Mouse (Mus musculus): ENCODE measurements around the gene Mthfd1l.

Mthfd1l gene

DNA sequence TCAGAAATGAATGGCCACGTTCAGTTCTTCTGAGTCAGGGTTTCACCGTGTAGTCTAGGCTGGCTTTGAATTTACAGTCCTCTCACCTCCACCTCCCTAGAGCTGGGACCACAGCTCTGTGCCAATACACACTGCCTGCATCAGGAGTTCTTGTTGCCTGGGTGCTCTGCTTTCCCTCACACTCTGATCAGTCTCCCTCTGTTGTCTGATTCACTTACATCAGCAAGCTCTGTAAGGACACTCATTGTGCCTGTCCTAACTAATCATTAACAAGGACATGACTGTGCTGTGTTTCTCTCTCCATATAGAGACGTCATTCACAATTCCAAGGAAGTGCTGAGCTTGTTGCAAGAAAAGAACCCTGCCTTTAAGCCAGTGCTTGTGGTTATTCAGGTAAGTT, 5.4 kb downstream of the Mthfd1l start:
- no peak for DNase-seq (ENCODE audit: extremely low spot score)

DNA sequence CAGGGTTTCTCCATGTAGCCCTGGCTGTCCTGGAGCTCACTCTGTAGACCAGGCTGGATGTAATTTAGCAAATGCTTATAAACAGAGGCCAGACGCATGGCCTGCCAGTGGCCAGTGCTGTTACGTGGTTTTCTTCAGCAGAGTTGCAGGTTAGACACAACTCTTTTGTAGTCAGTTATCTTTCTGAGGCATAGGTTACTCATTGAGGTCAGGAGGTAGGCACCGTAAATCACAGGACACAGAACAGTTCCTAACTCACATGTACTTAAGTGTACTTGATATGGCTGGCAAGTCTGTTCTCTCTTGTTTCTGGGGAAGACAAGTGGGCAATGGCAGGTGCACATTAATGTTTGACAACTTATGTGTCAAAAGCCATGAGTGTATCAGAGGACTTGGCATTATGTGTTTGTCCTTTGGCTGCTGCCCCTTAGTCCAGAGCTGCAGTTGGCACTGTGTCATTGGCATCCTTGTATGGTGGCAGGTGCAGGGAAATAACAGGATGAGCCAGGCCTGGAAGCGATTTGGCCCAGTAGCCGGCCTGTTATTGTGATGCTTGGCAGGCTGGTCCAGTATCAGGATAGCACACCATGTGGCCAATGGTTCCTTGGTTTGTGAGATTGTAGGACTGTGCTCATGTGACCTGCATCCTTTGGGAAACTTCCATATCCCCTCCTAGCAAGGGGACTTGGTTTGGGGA, 6.0 kb downstream of the Mthfd1l start:
- no peak for DNase-seq (ENCODE audit: extremely low spot score)

DNA sequence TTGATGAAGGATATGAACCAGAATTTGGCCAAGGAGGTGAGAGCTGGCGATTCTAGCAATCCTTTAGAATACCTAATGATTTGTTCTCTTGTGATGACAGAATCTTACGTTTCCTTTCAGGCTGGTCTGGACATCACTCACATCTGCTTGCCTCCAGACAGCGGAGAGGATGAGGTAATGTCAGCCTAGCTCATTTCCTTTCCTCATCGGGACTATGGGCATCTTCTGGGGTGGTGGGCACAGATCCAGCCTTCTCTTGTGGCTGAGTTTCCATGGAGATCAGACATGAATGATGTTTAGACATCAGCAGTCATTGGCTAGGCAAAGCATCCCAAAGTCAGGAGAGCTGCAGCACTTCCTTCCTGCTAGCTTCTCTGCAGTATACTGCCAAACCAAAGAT, 7.3 kb downstream of the Mthfd1l start:
- no peak for DNase-seq (ENCODE audit: extremely low spot score)

DNA sequence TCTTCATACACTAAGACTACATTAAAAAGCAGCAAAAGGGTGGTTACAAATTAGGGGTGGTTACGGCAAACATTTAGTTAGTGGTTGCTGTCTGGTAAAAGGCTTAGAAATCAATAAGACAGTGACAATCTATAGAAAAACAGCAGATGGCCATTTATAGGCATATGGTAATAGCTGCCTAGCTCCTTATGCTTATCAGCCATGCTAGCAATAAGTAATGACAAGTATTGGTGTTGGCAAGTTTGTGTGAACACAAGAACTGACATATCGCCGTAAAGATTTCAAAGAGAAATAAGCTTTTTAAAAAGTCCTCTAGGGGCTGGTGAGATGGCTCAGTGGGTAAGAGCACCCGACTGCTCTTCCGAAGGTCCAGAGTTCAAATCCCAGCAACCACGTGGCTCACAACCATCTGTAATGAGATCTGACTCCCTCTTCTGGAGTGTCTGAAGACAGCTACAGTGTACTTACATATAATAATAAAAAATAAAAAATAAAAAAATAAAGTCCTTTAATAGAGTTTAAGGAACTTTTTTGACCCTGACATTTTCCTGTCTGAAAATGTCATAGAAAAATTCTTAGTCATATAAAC, 17.5 kb downstream of the Mthfd1l start:
- no peak for DNase-seq (ENCODE audit: extremely low spot score)

DNA sequence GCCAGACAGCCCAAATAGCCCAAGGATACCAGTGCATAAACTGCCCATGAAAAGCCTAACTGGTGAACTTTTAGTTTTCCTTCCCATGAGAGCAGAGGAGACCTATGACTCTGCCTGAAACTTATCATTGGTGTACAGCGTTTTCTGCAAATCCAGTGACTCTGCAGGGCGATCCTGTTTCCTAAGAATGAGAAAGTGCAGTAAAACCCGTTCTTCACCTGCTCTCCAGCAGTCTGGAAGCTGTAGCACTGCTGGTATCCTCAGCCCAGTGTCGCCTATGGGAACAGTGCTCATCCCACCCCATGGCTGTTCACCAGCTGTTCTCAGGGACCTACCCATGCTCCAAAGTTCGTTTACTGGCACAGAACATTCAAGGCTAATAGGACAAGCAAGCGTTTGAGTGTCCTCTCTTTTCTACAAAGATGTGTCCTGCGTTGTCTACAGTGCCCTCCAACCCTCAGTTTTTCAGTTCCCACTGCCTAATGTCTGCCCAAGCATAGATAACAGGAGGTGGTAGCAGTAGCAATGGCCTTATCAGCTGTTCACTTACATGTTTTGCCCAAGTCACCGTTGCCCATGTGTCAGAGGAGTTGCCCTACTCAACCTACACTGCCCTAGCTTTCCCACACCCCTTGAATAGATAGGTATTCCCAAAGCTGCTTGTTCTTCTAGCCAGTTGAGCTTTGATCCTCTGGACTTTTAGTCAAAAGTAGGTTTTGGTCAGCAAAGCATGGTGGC, 20.6 kb downstream of the Mthfd1l start:
- no peak for DNase-seq (ENCODE audit: extremely low spot score)

DNA sequence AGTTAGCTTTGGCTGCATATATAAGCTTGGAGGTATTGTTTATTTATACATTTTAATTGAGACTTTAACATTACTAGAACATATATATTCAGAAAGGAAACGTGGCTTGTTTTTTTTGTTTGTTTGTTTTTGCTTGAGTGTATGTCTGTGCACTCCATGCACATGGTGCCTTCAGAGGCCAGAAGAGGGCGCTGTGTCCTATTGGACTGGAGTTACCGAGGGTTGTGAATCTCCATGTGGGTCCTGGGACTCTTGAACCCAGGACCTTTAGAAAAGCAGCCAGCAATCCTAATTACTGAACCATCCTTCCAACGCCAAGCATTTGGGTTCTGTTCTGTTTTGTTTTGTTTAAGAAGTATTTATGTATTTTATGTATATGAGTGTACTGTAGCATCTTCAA, 22.4 kb downstream of the Mthfd1l start:
- DNase-seq (ENCODE audit: extremely low spot score): no peak

DNA sequence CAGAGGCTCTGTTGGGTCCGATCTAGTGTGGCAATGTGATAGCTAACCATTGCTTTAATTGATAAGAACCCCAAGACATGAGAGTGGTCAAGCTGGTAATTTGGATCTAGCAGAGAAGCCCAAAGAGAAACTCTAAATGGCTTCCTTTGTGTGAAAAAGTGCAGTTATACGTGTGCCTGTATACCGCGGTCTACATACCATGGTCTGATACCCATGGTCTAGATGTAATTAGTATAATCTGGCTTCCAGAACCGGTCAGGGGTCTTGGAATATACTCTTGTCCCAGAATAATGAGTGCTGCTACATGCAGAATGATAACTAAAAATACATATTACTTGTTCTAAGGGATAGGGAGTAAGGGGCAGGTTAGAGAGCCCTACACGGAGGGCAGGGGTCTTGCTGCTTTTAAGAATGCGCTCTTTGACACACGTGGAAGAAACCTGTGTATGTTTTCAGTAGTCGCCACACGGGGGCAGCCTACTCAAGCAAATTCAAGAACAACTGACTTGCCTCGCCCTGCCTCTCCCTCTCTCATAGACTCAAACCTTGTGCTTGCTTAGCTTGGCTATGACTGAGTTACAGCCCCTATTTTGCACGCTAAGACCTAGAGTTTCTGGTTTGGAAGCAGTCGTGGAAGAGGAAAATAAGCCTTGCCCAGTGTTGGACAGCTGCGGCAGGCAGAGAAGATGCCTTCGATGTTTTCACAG, 23.4 kb downstream of the Mthfd1l start:
- DNase-seq (ENCODE audit: extremely low spot score): peak; percentile 74

DNA sequence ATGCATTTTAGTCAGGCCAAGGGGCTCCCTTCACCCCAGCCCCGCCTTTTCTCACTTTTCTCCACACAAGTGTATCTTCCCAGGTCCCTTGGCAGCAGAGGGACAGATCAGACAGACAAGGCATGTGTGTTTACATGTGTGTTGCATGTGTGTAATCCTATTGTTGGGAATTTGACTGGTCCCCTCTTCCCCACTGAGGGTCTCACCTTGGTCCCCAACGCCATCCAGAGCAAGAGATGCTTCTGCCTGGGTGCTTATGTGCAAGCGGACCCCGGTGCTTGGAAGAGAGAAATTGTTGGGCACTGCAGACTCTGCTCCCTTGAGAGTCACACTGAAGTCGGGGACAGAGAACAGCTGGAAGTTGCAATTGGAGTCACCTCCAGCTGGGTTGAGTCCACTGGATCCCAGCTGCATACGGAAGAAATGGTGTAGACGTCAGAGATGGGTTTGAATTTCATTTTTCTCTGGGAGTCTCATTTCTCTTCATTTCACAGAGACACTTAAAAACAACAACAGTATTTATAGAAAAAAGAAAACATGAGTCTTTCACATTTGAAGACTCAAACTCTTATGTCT, 25.0 kb downstream of the Mthfd1l start:
- DNase-seq (ENCODE audit: extremely low spot score): no peak

DNA sequence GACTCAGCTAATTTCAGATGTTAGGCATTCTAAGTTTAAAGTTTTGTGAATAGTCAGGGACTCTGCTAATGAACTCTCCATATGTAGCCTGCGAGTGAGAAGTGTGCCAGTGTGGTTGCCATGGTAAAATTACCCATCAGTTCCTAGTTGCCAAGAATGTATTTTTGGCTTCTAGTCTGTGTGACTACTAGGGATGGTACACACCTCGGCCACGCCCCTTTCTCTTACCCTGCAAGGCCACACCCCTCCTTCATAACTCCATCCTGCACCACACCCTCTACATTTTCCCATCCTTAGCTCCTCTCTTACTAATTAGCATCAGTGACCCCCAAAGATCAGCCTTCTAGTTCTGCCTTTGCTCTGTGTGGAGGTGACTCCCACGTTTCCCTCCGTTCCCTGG, 29.8 kb downstream of the Mthfd1l start:
- DNase-seq (ENCODE audit: extremely low spot score): no peak

DNA sequence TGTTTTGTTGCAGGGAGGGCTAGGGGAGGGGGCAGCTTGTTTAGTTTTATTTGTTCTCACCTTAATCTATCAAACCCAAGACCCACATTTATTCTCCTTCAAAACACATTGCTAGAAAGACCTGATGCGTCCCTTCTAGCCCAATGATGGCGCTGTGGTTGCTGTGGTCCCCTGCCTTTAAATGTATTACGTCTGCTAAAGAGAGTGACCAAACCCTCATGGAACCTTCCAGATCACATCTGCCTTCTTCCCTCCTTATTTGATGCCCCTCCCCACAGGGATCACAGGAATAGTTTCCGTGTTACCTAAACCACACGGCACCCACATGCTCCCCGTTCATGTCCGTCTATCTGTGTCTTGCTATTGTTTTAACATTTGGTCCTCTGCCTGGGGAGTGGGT, 32.3 kb downstream of the Mthfd1l start:
- no peak for DNase-seq (ENCODE audit: extremely low spot score)

DNA sequence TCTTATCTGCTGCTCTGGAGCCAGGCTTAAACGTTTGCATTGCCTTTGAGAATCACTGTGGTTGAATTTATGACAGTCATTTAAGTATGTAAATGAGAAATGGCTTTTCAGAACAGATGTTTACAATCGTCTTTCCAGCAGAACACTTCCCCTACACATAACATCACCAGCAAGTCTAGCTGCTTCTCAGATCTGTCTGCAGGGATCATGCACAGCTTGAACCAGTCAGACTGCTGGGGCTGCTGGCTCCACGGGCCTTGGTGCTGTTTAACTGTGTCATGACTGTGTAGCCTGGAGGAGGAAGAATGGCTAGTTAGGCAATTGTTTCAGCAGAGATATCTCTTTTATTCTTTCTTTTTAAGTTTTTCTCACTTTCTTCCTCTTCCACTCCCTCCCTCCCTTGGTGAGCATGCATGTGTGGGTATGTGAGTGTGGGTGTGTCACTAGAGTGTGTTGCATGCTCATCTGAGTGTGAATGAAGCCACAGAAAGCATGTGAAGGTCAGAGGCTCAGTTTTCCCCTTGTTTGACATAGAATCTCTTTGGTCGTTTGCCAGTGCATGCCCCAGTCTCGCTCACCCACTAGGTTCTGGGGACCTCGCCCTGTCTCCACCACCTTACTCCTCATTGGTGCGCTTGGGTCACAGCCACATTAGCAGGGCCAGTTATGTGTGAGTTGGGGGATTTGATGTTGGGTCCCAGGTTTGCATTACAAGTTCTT, 33.5 kb downstream of the Mthfd1l start:
- DNase-seq (ENCODE audit: extremely low spot score): no peak

DNA sequence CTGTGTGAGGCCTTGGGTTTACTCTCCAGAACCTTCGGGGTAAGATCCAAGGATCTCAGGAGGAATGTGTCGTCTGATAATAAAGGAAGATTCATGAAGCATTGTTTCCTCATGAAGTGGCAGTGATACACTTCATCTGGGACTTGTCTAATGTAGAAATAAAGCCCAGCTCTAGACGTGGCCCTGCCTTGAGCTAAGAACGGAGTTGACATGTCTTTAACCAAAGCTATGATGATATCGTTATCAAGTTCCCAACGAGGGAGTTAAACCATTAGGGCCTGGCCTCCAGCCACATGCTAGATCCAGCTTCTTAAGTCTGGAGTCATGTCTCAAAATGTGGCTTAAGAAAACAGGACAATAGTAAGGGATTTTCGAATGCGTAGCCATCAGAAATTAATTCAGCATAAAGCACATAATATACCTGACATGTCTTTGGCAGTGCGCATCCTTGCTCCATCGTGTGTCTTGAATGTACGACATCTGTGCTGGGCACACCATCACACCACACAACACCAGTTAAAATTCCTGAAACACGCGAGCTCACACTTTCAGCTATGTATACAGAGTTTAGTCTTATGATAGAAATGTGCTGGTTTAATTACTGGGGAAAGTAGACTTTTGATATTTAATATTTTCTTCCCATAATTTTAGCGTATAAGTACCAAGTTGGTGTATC, 49.8 kb downstream of the Mthfd1l start:
- DNase-seq (ENCODE audit: extremely low spot score): no peak

DNA sequence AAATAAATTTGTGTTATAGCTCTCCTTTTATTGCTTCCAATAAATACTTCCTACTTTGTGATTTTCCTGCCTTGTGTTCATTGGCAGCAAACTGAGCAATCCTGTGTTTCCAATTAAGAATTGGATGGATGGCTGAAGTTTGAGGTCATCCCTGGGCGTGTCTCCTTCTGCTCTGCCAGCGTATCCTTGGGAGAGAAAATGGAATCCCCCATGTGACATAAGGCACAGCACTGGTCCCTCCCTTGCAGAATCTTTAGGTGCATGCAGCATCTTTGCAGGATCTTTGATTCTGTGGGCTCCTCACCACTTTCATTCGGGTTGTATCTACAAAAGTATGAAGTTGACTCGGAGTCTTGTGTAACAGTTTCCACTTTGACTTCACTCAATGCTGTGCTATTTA, 53.7 kb downstream of the Mthfd1l start:
- no peak for DNase-seq (ENCODE audit: extremely low spot score)

DNA sequence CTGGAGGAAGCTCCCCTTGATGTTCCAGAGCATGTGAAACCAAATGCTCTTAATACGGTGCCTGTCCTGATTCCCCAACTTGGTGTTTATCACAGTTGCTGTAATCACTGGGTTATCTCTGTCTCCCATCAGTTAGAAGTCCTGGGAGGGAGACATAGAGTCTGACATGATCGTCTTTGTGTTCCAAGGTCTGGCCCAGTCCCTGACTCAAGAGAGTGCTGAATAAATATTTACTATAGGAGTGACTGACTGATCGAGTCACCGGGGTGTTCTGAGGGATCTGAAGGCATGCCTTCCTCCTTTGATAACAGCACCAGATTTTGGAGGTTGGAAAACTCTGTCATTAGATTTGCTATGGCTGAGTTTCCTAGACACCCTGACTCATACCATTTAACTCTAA, 54.5 kb downstream of the Mthfd1l start:
- no peak for DNase-seq (ENCODE audit: extremely low spot score)

DNA sequence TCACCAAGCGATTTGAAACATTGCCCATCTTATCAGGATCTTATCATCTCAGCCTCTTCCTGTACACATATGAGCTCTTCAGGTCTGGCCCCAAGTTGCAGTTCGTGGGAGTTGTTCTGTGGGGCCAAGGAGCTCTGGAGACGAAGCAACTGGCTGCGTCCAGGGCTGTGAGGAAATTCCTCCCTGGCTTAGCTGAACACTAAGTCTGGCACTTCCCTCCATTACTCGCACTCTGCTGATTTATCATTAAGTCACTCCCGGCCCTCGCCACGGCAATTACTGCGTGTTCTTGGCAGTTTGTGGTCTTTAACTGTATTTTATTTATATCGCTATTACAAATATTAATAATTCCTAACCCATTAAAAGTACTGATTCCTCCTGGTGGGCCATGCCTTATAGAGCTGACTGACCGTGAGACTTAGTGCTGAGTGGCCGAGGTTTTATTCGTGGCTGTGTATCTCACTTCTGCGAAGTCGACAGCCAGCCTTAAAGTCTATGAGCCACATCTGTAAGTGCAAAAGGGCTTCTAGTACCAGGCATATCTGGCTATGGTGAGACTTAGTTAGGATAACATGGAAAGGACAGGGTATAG, 56.0 kb downstream of the Mthfd1l start:
- no peak for DNase-seq (ENCODE audit: extremely low spot score)

DNA sequence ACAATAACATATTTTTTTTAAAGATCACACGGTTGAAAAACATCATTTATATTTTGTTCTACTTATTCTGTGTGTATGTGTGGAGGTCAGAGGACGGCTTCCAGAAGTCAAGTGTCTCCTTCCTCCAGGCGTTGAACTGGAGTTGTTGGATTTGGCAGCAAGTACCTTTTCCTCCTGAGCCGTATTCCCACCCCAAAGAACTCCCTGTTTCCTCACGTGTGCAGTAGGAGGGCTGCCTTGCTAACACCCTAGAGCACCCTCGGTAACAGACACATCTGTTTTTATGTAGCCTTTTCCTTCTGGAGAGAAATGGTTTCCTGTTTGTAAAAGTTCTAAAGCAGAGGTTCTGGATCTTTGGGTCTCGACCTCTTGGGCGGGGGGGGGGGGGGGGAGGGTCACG, 60.8 kb downstream of the Mthfd1l start:
- no peak for DNase-seq (ENCODE audit: extremely low spot score)

DNA sequence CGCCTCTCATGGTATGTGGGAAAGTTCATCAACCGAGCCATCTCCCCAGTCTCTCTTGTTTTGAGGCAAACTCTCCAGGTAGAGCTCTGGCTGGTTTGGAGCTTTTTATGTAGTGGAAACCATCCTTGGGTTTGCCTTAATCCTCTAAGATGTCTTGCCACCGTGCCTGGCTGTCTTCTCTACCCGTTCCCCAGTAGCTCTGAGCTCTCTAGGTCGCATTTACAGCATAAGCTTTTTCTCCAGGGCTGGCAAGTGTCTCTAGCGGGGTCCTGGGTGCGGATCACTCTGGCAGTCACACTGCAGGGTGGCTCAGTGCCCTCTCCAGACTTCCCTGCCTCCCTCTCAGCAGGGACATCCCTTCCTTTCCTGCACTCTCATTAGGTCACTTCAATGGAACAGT, 63.6 kb downstream of the Mthfd1l start:
- no peak for DNase-seq (ENCODE audit: extremely low spot score)

DNA sequence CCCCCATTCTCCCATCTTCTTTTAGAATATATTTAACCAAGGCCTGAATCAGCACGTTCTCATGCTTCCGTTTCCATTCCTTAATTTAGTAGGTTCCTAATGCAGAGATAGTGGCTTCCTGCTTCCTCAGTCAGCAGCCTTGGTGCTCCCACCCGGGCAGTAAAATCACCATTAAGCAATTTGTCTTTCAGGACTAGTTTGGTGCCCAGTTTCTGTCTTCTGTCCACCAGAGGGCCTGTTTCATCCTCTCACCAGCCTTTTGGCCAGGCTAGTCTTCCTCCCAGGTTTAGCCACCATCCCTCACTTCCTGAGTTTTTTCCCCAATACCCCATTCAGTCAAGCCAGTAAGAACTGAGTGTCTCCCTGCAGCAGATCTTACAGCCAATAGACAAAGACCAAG, 64.1 kb downstream of the Mthfd1l start:
- DNase-seq (ENCODE audit: extremely low spot score): no peak

DNA sequence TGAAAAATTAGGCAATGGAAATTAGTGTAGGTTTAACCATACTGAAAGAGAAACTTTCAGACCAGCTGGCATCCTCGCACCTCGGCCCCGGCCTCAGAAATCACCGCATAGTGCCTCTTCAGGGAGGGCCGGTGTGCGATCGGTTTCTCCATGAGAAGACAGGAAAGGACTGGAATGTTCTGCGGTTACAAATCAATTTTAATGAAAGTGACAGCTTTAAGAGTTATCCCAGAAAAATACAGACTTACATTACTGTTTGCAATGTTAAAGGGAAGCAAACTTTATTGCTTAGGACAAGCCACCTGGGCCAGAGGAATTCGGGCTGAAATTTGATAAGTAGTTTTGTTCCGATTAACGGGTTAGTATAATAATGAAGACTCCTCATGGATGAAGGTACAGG, 65.7 kb downstream of the Mthfd1l start:
- DNase-seq (ENCODE audit: extremely low spot score): no peak

DNA sequence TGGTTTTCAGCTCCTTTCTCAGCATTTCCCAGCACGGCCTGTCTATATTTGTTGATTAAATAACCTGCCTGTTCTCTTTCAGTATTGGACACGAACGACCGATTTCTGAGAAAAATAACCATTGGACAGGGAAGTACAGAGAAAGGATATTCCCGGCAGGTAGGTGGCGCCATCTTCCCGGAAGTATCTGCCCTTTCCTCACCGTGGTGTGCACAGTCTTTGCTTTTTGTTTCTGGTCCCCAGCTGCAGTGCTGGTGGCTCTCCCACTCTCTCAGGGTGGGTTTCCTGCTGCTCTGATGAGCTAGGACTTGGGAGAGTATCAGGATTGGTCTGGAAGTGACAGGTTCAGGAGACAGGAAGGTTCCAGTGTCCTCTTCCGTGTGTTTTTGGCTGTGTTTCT, 68.8 kb downstream of the Mthfd1l start:
- peak; percentile 39 for DNase-seq (ENCODE audit: extremely low spot score)

DNA sequence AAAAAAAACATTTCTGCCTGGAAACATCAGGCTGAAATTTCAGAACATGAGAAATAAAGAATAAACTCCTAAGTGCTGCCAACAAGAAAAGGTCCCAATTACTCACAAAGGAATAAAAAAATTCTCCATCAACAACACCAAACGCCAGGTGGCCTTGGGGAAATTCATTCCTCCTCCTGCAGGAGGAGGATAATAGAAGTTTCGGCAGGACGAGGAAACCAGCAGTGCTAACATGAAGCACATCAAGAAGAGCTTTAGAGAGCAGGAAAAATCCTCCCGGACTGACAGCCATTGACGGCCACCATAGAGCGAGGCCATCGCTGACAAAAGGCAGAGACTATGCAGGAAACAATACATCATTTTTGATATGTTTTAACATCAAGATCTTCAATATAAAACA, 71.5 kb downstream of the Mthfd1l start:
- DNase-seq (ENCODE audit: extremely low spot score): no peak

Data from embryo, embryonic 9.5 days (tissue).